Mouse (Mus musculus) retina, embryonic 14.5 days (tissue): ENCODE measurements at regions not wholly inside any gene's neighbourhood (a gene's known extent, or its start where the extent isn't known, plus 50 kb on each side); places are given as distances from the start of the nearest gene placed in this dataset.
A peak's percentile ranks its signal among the peaks of the same experiment; 100 is the strongest.

ENCODE experiments used
- DNase-seq: peaks from one replicate; pipeline ENCODE4 v3.0.0-alpha.2; 2015; ENCODE audit warnings: low spot score

GRCm38 (mm10) chr12:97326582-97326981 is 932.7 kb downstream of the Galc start:
- no peak for DNase-seq

- no peak for DNase-seq
Observed at GRCm38 (mm10) chr12:97312282-97313040, 946.8 kb downstream of the Galc start.

GRCm38 (mm10) chr12:97278792-97279191 is 980.5 kb downstream of the Galc start:
- no peak for DNase-seq

- peak; percentile 23 for DNase-seq
Observed at GRCm38 (mm10) chr12:97278331-97278730, 980.9 kb downstream of the Galc start.
